Mouse (Mus musculus) thymus, postnatal 14 days (tissue): ENCODE measurements around the gene Lhfpl2.
A peak's percentile ranks its signal among the peaks of the same experiment; 100 is the strongest.

ENCODE experiments used
- DNase-seq: peaks from one replicate; pipeline ENCODE4 v3.0.0; 2021

Lhfpl2 gene

DNA sequence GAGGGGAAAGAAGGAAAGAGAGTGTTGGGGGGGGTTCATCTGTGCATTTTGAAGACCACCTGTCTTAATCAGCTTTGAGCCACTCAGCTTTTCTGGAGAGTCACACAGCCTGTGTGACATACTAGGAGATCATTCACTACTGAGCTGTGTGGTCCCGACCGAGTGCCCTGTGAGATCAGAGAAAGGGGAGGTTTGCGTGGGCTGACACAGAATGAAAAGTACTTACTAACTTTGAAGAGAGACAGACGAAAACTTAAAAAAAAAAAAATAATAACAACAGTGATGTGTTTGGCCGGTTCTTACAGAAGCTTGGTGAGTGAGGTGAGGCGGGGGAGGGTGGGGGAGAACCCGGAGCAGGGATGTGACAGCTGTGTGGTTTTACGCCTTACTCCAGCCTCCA lies 86.9 kb downstream of the Lhfpl2 start:
- no peak for DNase-seq

- no peak for DNase-seq
Observed at GRCm38 (mm10) chr13:94147257-94147656, 89.7 kb downstream of the Lhfpl2 start.

GRCm38 (mm10) chr13:94149006-94149405 lies 91.4 kb downstream of the Lhfpl2 start:
- no peak for DNase-seq

- no peak for DNase-seq
Observed at GRCm38 (mm10) chr13:94149781-94150180, 92.2 kb downstream of the Lhfpl2 start.

DNA sequence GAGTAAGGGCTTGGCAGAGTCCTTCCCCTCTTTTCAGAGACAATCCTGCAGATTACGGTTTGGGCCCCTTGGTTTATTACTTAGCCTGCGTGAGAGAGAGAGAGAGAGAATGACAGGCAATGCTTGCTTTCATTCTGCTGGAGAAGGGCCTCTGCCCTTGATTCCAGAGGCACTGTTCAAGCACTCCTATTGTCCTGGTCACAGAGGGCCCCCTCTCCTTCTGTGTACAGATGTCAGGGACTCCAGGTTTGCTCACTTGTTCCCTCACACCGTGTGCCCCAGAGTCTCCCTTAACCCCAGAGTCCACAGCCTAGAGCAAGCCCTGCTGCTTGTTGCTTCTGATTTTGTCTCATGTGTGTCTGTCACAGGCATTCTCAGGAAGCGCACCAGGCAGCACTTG lies 93.7 kb downstream of the Lhfpl2 start:
- DNase-seq = no peak

GRCm38 (mm10) chr13:94152836-94153235 lies 95.2 kb downstream of the Lhfpl2 start:
- DNase-seq = no peak

DNA sequence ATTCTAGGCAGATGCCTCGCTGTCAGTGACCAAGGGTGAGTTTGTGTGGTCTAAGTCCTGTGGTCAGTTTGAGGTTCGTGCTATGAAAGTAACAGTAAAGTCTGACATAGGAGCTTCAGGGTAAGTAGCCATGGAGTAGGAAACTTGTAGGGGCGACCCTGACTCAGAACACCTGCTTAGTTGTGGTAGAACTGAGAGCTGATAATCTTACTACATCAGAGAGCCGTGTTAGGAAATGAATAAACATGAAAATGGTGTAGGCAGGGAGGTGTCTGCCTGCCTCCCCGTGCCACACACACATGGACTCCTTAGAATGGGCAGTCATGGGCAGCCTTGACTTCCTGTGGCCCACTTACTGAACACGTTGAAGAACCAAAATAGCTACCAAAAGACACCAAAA lies 96.1 kb downstream of the Lhfpl2 start:
- no peak for DNase-seq

GRCm38 (mm10) chr13:94154512-94155296 lies 97.1 kb downstream of the Lhfpl2 start:
- no peak for DNase-seq

- no peak for DNase-seq
Observed at GRCm38 (mm10) chr13:94155657-94156429, 98.2 kb downstream of the Lhfpl2 start.

DNA sequence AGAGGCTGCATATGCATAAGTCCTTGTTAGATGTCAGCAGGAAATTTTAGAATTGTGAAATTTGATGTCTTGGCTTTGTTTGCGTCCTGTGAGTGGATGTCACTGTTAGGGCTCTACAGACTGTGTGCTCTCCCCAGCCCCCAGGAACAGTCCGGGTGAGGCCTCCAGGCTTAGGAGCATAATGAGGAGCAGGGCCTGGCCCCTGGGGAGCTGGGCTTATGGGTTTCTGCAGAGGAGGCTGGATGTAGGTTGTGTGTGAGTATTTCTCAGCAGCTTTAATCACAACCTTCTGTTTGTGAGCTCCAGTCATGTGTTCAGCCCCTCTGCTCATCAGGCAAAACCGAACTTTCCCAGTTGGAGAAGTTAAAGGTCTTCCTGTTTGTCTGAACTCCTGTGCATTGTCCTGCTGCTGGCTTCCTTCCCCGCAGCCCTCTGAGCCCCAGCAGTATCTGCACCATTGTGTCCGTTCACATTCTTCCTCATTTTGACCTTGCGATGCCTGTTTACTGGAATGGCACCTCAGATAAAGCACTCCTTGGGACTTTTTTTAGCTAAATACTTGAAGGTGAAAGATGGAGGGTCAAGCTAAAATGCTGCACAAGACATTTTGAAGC lies 101.4 kb downstream of the Lhfpl2 start:
- no peak for DNase-seq

GRCm38 (mm10) chr13:94159478-94160220 lies 102.1 kb downstream of the Lhfpl2 start:
- no peak for DNase-seq

DNA sequence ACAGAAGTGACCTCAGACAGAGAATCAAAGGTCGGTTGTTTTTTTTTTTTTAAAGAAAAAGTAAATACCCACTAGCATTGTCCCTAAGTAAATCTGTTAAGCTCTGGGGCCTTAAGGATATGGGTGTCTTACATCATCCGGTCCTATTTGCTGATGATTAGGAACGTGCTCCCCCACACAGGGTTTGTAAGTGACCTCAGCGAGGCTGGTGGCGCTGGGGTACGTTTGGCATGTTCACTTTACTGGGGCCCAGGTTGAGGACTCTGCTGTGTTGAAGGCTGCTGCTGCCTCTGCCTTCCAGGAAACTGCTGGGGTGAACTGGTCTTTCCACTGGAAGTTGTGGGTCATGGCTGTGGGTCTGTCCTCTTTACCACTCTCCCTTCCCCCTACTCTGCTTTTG lies 106.9 kb downstream of the Lhfpl2 start:
- DNase-seq = no peak

- DNase-seq = no peak
Observed at GRCm38 (mm10) chr13:94168319-94168718, 110.7 kb downstream of the Lhfpl2 start.

GRCm38 (mm10) chr13:94169325-94169916 lies 111.8 kb downstream of the Lhfpl2 start:
- no peak for DNase-seq

- no peak for DNase-seq
Observed at GRCm38 (mm10) chr13:94171612-94172011, 114.0 kb downstream of the Lhfpl2 start.

GRCm38 (mm10) chr13:94172533-94173310 lies 115.1 kb downstream of the Lhfpl2 start:
- no peak for DNase-seq

- peak; percentile 37 for DNase-seq
Observed at GRCm38 (mm10) chr13:94173633-94174576, 116.3 kb downstream of the Lhfpl2 start.

DNA sequence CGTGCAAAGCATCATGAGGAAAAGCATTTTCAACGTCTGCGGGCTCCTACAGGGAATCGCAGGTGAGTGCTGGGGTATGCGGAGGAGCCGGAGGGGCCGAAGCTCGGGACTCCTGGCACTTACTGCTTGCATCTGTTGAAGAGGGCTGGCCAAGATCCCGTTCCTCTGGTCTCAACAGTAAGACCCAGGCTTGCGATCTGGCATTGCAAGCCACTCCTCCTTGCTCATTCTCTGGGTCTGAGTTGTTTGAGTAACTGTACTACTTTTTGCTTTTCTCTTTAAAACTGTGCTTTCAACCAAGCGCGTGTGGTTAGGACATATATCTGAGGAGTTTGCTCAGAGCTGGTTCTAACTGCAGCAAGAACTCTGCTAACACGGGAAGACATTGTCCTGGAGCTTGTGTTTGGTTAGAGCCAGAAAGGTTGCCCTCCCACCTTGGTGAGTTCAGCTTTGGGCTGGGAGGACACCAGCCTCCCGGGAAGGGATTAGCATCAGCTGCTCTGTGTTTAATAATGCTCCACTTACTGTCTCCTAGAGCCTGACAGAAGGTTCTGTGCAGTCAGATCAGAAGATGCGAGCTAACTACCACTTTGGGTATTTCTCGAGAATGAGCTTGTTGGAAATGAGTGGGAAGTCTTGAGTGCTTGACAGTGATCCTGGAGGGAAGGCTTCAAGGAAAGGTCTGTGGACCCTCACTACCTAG lies 117.1 kb downstream of the Lhfpl2 start:
- no peak for DNase-seq

DNA sequence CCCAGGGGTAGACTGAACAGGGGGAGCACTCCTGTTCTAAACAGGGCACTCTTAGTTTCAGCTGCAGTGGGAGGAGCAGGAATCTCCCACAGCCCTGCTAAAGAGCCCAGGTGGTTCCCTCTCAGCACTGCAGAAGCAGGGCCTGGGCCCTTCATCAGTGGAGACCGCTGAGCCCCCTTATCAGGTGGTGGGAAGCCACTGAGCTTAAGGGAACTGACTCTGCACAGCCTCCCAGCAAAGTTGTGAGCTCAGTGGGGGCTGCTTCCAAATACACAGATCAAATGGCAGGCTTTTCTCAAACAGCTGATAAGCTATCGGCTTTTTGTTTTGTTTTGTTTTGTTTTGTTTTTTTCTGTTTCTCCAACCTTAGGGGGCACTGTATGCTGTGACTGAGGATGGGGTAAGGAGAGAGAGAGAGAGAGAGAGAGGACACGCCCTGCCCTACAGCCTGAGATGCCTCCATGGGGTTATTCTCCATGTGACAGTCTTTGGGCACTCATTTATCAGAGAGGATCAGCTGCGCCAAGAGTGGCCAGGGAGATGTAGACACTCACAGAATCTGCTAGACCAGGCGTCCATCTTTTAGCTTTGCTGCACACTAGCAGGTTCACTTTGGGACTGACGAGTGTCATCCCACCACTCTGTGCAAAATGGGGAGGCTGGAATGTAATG lies 117.9 kb downstream of the Lhfpl2 start:
- DNase-seq = peak; percentile 35
